Mouse (Mus musculus) urinary bladder, adult 18-20 months (tissue): ENCODE measurements at regions not wholly inside any gene's neighbourhood (a gene's known extent, or its start where the extent isn't known, plus 50 kb on each side); places are given as distances from the start of the nearest gene placed in this dataset.

Experiments
- DNase-seq, 2 experiments: peaks; one replicate each; pipeline ENCODE4 v3.0.0; 2022; ENCODE audit warnings: low spot score in 2 of 2, mixed read lengths in 2 of 2

DNA sequence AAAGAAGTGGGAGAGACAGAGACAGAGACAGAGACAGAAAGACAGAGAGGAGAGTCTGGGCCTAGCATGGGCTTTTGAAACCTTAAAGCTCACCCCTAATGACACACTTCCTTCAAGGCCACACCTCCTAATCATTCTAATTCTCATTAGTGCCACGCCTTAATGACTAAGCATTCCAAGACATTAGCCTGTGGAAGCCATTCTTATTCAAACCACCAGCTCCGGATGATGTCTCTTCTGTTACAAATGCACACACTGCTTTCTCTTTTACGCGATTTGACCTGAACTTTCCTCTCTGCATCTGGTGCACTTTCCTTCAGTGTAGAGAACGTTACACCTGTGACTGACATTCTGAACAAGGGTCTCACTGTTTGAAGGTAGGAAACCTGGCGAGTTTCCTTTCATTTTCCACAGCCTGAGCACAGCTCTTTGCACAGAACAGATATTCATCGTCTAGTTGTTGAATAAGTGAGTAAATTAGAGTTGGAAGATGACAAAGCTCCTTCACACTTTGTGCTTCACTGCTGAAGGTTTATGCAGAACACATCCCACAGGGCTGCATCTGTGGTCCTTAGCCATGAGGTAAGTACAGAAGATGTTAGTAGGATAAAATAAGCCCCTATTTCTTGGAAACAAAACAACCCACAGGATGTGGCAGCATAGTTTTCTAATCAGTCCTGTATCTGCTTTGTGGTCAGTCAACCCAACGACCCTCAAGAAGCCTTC is 116.8 kb downstream of the Faxc start:
- no peak for DNase-seq

DNA sequence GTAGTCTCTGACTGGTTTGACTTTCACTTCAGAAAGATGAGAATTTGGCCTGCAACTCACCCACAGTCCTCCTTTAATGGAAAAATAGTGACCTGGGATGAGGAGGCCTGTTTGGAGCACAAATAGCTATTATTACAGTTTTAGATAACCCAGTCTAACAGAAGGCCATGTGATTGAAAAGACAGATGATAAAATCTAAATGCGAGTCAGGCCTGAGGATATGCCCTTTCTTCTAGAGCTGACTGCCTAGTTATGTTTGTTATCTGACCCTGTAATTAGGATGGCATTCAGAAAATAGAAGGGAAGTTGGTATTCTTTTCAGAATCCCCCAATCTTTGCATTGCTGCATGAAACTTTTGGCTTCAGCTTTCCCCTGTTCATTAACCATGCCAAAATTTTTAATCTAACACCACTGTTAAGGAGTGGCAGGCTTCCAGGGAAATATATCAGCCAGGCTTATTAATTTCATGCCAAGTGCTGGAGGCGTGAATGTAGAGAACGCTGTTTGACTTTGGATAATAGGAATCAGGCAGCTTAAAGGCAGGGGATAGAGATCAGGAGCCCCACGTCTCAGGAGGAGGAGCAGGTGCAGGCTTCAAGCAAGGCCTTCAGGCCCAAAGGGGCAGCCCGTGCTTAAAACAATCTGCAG is 135.8 kb downstream of the Faxc start:
- DNase-seq, result no peak

DNA sequence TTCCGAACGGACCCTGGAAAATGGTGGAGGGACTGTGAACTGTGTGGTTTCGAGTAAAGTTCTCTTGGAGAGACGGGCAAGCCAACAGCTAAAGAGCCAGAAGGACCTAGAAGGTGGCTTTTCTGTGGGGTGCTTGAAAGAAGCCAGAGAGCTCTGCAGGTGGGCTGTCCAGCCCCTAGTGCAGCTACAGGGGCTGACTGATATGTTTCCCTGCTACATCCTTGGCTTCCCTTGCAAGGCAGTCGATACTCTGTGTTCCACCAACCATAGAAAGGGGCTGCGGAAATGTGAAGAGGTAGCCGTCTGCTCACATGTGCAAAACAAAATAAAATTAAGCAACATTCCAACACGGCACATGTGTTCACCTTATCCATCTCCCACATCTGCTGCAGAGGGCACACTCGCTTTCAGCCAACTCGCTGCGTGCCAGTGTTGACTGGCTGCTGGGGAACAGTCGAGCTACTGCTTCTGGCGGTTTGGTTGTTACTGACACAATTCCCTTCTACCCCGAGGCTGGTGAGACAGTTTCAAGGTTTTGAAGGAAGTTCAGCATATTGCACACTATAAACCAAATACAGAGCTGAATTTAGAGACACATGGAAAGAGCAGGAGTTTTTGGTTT is 136.7 kb downstream of the Faxc start:
- DNase-seq, result no peak

DNA sequence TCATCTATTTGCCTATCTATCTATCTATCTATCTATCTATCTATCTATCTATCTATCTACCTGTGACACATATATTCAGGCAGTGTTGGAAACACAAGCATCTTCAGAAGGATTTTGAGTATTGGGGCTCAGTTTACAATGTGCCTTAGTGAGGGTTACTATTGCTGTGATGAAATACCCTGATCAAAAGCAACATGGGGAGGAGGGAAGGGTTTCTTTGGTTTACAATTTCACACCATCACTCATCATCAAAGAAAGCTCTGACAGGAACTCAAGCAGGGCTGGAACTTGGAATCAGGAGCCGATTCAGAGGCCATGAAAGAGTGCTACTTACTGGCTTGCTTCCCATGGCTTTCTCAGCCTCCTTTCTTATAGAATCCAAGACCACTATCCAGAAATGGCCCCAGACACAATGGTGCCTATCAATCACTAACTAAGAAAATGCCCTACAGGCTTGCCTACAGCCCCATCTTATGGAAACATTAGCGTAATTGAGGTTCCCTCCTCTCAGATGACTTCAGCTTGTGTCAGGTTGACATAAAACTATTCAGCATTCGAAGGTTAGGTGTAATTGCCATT is 157.2 kb downstream of the Faxc start:
- no peak for DNase-seq

DNA sequence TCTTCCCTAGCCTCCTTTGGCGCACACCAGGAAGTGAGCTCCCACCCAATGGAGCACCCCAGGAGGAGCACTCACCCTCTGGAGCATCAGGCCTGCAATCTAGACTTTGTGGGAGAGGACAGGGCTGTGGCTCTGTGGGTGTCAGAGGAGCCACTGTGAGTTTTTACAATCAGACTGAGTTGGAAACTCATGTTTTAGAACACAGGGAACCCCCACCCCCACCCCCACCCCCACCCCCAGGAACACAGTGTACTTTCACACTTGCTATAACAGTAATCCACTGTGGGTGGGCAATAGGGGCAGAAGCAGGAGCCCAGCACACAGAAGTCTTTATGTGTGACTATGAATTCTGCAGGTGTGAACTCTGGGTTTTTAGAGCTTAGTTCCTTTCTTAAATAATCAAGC is 158.5 kb downstream of the Faxc start:
- DNase-seq, result no peak

DNA sequence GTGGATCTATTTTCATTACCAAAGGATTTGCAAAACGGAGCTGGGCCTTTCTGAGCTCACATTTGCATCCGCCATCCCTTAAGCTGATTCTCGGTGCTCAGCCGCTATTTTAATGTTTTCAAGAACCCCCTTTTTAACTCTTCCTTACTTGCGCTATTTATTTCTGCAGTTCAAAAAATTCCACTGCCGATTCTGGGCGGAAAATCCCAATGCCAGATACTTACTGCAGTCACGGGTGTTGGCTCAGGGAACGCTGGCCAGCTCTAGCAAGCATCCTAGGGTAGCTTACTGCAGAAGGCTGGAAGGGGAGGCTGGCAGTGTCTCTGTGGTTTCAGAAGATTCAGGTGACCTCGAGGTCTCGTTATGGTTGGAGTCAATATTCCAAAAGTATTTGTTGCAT is 159.4 kb downstream of the Faxc start:
- DNase-seq, result no peak

DNA sequence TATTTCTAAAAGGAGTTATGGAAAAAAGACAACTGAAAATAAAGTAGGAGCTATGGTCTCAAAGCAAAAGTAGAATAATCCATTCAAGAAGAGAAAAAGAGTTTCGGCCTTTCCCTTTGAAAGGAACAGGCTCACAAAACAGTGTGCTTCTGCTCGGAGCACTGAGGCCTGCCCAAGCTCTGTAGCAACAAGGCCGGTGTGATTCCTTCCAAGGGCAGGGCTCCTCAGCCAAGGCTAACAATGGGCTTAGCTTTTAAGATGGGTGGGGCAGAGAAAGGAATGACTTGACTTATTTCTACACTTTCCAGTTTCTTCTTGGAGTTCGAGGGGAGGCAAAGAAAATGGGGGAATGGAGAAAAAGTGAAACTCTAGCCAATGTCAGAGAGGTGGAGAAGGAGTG is 161.4 kb downstream of the Faxc start:
- no peak for DNase-seq

DNA sequence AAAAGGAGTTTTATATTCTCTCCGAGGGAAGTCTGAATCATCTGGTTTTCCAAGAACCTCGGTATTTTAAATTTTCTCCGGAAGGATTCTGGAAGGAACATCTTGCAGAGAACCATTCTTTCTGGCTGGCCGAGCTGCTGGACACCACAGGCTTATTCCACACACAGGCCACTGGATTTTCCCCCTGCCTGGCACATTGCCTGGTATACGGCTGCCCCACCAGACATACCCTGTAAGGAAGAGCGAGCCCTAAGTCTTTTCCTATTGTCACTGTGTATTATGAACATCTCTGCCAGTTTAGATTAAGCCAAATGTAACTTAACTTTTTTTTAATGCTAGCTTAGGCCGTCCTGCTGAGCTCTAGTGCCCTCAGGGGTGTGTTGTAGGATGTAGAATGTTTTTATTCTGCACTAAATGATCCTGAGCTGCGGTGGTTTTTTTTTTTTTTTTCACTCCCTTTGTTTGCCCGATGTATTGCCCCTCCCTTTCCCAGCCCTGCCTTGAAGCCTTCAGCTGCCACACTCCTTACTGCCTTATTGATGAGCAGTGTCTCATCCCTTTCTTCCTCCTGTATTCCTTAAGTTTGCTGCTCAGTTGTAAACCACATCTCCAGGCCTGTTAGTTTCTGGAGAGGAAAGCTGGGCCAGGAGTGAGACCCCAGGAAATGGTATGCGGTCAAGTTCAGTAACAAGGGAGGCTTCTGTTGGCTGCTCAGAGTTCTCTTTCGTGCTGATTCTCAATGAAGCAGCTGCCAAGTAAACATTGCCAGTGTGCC is 164.3 kb downstream of the Faxc start:
- no peak for DNase-seq

DNA sequence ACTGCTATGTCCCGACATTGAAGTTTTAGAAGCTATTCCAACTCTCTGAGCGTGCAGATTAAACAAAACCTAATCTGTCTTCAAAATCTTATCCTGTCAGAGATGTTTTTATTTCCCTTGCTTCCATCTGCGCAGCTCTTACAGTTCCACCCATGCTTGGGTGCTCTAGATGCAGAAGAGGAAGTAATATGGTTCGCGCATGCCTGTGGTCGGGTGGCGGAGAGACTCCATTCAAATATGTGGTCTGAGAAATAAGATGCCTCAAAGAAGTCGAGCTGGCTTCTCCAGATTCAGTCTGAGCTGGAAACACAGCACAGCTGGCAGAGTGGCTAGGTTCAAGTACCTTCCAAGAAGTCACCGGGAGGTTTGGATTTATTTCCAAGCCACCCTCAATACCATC is 167.5 kb downstream of the Faxc start:
- no peak for DNase-seq

DNA sequence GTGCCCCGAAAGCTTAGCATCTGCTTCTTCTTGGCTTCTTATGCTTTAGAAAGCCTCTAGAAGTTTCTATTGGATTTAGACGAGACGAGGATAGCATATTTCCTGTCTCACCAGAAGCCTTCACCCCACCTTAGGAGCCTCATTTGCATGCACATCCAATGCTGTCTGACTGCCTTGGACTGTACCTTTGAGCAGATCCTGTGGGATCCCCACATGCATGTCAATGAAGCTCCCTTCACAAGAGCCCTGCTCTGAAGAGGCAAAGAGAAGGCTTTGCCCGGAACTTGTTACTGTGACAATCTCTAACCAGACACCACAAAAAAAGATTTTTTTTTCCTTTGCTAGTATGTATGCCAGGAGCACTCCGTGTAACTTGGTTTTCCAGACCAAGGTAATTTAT is 171.3 kb downstream of the Faxc start:
- DNase-seq, result no peak

DNA sequence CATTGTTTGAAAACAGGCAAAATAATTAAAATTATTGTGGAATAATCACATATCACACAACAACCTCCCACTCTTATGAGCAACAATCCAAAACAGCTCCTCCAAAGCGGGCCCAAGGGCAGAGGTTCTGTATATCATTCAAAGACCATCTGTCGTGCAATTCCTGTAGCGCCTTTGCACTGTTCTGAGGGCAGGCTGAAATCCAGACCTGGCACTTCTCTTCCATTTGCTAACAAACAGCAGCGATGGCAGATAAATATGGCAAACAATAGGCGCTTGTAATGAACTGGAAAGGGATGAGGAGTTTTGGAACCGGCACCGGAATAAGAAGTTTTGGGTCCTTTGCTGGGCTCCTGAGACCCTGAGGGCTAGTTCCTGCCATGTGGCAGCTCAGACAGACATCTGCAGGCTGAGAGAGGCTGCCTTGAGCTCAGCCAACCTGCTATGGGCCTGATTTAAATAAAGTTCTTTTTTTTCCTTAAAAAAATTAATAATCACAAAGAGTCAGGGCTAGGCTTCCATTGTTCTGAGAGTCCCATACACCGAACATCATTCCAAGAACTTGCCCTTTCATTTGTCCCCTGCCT is 172.0 kb downstream of the Faxc start:
- no peak for DNase-seq

DNA sequence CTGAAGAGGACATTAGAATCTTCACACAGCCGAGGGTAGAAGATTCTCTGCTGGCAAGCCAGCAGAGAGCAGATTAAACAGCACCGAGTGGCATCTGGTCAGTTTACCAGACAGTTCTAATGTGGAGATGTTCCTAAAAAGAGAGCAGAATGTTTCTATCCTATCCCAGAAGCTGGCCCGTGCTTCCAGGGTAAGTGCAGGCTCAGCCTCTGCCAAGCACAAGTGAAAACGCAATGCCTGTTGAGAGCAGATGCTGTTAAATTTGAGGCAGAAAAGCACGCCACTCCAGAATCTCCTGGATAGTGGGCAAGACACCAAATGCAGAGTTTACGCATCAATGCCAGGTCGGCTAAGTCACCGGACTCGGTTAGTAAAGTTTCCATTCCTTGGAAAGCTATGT is 175.8 kb downstream of the Faxc start:
- DNase-seq, result no peak

DNA sequence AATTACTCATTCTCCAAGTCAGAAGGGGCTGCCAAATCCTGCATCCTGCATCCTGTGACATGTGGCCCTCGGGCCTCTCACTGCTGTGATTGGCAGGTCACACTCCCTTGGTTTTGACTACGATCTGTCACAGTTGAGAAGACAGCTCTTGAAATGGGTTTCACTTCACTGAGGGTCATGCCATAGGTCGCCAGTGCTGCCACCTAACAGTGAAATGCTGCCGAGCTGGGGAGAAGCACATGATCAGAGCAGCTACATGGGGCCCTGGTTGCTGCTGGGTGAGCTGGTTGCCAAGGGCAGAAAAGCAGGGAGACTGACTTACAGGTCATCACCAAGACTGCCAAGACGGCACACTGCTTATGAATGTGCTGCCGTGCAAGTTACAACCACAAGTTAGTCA is 178.3 kb downstream of the Faxc start:
- DNase-seq, result no peak

DNA sequence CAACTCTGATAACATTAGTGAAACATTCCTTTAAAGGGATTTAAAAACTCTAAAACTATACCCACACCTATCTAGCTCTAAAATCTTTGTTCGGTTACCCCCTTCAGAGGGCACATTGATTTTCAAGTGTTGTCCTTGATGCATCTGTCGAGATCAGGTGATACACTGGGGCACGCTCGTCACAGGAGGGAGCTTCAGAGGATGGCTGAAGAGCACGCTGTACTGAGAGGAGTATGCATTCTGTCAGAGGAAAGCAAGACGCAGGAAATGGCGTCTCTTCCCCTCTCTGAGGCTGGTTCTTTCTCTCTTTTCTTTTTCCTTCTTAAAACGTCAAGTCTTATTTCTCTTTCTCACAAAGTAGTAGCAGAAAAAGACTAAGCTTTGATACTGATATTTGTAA is 179.3 kb downstream of the Faxc start:
- no peak for DNase-seq

DNA sequence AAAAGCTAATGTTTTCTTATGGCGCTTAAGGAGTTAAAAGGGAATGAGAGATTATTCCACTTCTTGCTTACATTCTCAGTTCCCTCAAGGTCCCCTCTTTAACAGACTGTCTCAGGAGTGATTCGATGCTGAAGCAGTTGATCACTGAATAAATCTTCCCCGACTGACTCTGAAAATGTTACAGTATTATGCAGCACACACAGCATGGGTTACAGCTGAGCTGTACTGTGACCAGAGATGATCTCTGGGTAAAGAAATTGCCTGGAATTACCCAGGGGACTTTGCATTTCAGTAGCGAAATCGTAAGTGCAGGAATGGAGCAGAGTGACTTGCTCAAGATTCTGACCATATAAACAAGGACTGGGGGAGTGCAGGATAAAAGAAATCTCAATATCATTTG is 181.1 kb downstream of the Faxc start:
- no peak for DNase-seq

DNA sequence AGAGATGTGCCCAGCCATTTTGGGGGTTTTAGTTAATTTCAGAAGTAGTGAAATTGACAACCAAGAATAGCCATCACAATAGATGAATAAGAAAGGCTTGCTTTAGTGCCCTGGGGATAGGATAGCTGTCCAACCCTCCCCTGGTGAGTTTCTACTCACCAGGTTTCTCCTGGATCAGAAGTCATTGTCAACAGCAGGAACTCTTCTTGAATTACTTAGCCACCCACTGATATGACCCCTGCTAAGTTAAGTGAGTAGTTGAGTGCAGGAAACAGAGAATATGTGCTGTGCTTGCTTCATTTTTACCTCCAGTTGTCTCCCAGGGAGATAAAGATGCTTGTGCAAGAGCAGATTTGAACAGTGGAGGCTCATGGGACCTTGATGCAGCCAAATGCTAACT is 183.3 kb downstream of the Faxc start:
- no peak for DNase-seq

DNA sequence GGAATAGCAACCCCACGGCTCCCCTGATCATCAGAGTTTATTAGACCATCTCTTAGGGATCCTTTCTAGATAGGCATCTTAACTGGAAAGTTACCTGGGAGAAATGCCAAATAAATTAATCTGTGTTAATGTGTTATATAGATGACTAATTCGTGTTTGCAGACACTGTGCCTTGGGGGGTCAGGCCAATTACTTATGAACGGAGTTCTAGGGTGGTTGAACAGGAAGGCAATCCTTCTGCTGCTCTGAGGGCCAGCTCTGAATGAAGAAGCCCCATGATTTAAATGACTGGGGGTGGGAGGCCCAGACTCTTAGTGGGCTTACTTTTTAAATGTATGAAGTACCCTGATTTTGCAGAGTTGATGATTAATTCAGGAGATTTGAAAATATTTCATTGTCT is 188.7 kb downstream of the Faxc start:
- DNase-seq, result no peak

DNA sequence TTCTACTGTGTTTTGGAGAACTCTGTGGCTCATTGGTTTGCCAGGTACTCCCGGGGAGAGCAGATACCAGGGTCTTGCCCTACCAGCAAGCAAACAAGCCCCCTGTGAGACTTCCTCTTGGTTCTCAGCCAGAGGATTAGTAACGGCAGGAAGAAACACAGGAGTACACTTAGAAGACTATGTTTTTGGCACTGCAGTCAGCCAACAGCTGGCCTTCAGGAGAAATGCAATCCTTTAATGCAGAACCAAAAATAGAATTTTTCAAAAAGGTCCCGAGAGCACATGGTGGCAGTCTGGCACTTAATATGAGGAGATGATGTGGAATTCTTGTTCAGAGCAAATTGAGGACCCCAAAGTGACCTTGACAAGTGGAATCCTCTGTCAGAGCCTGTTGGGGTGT is 189.8 kb downstream of the Faxc start:
- no peak for DNase-seq

DNA sequence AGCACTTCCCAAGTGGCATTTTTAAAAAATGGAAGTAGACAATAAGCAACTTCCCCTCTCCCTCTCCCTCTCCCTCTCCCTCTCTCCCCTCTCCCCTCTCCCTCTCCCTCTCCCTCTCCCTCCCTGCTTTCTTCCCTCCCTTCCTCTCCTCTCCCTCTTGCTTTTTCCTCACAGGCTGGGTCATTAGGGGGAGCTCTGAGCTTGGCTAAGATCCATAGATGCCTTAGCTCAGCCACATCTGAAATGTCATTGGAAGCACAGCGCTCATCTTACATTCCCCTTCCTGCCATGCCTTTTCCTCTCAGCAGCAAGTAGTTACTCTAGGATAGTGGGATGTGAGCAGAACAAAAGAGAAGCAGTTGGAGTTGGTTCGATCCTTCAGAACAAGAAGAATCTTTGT is 190.3 kb downstream of the Faxc start:
- no peak for DNase-seq

DNA sequence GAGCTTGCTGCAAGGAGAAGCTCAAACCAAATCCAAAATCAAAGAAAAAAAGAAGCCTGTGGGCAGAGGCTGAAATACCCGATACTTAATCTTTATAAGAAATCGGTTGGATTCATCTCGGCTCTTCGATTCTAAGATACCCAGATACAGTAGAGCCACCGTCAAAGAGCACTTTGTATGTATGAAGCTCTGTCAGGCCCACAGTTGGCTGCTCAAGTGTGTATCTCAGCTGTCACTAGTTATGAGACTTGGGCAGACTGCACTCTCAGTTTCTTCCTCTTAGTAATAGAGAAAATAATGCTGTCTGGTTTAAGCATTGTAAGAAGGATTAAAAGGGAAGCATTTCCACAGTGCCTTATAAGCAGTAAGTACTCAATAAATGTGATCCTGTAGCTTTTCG is 193.7 kb downstream of the Faxc start:
- no peak for DNase-seq

DNA sequence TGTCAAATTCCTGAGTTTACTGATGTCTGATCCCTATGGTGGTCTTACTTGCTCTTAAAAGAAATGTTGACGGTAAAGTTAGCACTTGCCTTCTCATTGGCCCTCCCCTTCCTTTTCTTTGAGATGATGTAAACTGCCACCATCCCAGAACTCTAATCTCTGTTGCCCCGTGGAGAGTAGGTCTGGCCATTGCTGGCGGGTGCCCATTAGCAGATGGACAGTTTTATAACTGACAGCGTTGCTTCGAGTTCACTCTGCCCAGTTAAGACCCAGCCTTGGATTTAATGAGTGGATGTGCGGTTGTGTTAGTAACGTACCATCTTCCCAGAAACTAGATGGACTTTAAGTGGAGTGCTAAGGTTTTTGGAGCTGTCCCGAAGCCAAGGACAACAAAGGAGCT is 199.4 kb downstream of the Faxc start:
- DNase-seq, result no peak
